Mouse (Mus musculus) kidney, postnatal 36 days (tissue): ENCODE measurements around the gene Utp11.

ENCODE experiments used
- DNase-seq, 2 experiments: peaks; one replicate each; pipeline ENCODE4 v3.0.0; 2021 to 2022; ENCODE audit warnings: mixed read lengths in 2 of 2

The Utp11 gene

DNA sequence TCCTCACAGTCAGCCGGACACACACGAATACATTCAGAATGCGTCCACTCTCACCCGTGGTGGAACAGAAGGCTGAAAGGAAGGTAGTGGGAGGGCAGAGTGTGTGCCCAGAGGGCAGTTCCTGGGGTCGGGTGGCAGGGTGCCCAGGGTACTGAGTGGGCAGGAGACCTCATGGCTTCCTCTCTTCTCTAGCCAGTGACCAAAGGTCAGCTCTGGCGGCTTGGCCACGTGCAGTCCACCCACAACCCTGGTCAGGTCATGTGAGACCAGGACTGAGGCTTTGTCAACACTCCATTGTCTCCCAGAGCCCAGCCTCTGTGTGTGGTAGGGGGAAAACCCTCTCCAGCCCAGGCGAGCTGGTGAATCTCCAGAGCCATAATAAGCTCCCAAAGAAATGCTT is 23.2 kb downstream of the Utp11 start:
- peak; percentile 73 to 81 for DNase-seq

DNA sequence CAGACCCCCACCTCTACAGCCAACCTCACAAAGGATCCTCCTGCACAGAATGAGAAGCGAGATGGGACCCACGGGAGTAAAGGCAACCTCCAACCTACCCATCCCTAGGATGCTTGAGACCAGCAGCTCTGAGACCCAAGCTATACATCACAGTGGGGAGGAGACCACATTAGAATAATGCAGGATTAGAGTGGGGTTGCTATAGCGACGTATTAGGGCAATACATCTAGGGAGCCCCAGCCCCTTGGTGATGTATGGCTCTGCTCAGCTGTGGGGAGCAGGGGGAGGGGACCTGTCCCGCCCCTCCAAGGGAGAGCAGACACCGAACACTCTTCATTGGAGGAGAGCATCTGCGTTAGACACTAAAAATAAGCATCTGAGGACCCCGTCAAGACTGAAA is 25.3 kb downstream of the Utp11 start:
- DNase-seq, result no peak

DNA sequence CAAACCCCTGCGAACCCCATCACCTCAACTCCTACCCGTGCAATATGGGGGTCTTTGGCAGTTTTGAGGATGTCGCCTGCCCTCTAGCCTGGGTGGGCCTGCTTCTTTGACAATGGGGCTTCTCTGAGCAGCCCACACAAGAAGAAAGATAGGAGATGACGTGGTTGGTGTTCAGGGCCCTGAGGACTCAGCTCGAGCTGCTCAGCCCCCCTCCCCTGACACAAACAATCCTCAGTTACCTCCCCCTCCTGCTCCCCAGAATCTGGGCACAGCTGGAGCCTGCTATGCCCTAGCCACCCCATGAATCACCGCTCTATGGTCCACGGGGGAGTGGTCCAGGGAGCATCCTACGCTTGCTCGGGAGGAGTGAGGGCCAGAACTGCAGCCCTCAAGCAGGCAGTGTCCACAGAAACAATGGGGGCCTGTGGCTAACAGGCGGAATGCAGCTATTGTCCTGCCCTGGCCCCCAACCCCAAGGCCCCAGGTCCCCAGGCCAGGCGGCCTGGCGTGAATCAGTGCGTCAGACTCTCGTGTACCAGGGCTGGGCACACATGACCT is 25.8 kb downstream of the Utp11 start:
- DNase-seq, result no peak

DNA sequence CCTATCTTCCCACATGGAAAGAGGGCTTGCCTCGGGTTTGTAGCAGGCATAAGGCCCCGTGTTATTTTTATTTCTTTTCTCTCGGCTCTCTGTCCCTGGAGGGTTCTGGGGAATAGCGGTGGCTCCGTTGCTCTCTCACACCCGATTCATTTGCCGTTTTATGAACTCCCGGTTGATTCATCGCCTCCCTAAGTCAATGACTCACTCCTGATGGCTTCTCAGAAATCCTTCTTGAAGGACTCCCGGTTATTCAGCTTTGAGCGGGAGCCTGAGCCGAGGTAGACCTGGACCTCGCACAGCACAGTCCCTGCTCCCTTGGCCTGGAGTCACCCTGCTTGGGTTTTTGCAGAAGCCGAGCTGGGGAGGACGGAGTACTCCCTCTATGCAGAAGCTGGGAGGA is 28.8 kb downstream of the Utp11 start:
- no peak for DNase-seq

DNA sequence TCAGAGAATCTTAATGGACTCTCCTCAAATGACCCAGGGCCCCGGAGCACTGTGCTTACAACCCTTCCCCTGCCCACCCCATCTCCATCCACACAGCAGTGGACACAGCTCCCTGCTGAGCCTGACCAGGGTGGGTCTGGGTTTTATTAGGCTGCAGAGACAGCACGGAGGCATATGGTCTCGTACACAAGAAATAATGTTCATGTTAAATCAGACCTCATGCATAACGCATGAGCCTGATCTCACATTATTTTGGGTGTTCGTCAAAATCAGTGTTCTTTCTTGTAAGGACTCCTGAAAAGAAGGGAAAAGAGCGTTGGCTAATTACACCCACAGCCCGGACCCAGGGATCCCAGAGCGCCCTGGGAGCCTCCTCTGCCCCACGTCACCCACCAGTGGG is 29.2 kb downstream of the Utp11 start:
- DNase-seq, result no peak

DNA sequence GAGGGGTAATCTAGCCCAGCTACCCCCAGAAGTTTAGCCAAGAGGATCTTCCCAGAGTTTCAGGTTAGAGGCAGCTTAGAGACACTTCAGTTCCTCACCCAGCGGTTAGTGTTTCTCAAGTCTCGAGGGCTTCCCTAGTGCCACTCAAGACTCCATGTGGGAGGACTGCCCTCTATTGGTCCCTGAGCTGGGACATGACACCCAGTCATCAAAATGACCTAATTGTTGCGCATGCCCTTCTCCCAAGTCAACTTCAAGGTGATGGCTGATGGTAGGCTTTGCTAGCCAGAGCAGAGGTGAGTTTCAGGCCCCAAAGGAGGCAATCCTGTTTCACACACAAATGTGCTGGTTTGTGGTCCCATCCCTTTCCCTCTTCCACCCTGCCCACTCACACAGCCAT is 30.4 kb downstream of the Utp11 start:
- peak in 1 of 2 experiments; percentile 36 for DNase-seq

DNA sequence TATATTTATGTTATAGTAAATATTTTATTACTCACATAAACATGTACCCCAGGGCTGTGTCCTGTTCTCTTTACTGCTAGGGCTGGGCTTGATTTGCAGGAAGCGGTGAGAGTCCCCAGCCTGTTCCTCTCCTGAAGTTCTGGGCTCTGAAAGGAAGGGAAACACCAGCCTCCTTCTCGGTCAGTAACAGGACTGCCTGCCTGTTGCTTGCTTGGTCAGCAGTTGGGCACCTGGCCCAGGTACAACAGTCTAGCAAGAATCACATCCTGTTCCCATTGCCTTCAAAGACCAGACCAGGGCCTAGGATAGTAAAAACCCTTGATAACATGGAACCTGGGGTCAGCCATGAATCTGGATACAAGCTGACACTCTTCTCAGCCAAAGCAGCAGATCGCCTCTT is 32.8 kb downstream of the Utp11 start:
- peak in 1 of 2 experiments; percentile 30 for DNase-seq

DNA sequence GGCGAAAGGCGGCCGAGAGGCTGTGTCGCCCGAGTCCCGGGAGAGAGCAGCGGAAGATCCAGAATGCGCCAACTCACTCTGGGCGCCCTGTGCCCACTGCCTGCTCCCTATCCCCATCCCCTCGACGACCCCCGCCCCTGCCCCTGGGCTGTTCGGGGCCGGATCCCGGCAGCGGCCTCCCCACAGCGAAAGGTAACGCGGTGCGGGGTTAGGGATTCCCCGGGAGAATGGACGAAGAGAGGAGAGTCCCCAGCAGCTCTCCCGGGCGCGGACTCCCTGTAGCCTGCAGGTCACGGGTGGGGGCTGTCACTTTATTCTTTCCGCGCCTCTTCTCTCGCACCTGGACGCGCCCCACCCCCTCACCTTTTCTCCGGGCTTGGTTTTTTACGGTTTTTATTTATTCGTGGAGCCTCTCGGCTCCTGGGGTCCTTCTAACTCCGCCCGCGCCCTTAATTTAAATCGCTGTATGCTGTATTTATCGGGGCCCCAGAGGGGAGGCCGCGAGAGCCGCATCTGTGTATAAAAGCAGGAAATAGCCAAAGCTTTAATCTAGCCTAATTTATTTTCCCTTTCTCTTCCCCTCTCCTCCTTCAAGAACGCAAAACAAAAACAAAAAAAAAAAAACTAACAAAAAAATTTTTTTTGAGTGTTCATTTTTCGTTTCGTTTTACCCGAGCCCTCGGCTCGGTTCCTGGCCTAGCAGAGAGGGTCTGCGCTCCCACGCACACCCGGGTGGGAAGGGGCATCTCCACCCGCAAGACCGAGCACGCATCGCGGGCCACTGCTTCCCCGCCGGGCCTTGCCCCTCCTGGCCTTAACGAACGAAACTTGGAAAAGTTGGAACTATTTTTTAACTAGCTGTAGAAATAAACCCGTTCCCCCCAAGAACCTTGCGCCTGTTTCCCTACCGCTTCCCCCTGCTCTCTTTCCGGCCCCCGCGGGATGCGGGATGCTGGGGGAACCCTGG is 33.9 kb downstream of the Utp11 start:
- peak in 1 of 2 experiments; percentile 20 for DNase-seq

DNA sequence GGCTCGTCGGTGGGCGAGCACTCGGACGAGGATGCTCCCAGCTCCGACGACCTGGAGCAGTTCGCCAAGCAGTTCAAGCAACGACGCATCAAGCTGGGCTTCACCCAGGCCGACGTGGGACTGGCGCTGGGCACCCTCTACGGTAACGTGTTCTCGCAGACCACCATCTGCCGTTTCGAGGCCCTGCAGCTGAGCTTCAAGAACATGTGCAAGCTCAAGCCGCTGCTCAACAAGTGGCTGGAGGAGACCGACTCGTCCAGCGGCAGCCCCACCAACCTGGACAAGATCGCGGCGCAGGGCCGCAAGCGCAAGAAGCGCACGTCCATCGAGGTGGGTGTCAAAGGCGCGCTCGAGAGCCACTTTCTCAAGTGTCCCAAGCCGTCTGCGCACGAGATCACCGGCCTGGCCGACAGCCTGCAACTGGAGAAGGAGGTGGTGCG is 35.0 kb downstream of the Utp11 start:
- peak in 1 of 2 experiments; percentile 21 for DNase-seq

DNA sequence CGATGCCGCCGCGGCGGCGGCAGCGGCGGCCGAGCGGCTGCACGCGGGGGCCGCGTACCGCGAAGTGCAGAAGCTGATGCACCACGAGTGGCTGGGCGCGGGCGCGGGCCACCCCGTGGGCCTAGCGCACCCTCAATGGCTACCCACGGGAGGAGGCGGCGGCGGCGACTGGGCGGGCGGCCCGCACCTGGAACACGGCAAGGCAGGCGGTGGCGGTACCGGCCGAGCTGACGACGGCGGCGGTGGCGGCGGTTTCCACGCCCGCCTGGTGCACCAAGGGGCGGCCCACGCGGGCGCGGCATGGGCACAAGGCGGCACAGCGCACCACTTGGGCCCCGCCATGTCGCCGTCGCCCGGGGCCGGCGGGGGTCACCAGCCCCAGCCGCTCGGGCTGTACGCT is 35.6 kb downstream of the Utp11 start:
- DNase-seq, result peak in 1 of 2 experiments; percentile 25

DNA sequence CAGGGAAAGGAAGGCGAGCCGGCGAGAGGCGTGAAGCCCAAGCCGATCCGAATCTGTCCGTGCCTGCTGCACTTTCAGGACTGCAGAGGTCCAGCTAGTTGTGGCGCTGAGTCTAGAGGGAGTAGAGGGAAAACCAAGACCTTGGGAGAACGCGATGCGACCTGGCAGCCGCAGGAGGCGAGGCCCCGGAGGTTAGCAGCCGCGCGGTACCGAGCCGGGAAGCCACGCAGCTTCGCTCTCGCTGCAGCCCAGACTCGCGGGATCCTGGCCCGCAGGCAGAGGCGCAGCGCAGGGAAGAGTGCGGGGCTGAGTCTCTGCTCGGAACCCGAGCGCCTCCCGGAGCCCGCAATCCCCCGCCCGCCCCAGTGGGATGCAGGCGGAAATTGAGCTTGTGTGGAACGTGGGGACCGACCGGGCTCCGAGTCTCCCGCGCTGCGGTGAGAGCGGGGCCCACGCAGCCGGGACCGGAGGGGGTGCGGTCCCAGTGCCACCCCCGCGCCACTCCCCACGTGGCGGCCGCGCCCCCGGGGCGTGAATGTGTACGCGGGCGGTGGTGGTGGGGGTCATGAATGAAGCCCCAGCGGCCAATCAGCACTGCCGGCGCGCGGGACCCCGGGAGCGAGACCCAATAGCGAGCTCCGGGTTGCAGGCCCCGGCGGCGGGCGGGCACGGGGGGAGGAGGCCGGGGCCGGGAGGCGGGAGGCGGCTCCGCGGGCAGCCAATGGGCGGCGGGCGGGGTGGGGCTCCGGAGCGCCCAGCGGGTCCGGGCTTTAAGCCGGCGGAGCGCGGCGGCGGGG is 36.3 kb downstream of the Utp11 start:
- DNase-seq, result peak; percentile 77 to 86

DNA sequence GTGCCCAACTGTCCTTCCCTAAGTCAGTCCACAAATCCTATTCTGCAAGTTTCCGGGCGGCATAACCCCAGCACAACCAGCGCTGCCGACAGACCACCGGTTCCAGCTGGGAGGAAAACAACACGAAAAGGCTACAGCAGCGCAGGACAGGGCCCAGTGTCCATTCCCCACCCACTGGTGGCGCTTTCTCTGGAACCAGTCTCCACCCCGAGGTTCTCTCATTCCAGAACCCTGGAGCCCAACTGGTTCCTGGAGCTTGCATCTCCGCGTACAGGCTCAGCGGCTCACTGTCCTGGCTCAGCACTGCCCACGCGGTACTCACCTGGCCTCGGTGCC is 36.9 kb downstream of the Utp11 start, which contains the start of gene Pou3f1:
Gene Pou3f1 (plus strand): TSS at position 290 of the 336 bp plus-strand sequence.
- no peak for DNase-seq

DNA sequence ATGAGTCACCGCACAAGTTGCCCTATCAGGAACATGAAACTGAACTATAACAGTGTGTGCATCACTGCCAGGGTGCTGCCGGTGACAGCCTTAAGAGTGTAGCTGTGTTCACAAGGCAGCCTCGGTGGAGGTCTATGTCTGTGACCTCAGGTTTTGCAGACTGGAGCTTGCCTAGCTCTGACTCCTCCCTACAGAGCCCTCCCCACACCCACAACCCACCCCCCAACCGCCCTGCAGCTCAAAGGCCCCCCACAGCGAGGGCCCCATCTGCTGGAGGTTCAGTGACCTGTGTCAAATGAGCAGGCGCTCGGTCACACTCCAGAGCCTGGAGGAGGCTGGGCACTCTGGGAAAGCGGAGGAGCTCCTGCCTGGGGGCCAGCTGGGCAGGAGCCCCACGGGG is 40.5 kb downstream of the Utp11 start:
- peak; percentile 60 to 66 for DNase-seq

DNA sequence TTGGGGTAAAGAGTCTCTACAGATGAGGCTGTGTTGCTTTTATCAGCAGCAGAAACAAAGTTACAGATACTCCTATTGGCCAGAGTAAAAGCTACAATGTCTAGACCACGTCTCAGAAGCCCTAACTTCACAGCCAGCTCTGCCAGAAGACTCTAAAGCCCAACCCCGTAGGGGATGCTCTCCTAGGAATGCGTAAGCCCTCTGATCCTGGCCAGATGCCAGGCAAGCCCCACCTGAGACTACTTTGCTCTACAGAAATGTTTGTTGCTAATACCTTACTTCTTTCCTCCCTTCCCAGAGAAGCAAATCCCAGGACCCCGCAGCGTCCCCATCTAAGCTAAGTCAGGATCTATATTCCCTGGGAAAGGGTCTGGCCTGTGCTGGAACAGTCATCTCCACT is 45.5 kb downstream of the Utp11 start:
- no peak for DNase-seq

DNA sequence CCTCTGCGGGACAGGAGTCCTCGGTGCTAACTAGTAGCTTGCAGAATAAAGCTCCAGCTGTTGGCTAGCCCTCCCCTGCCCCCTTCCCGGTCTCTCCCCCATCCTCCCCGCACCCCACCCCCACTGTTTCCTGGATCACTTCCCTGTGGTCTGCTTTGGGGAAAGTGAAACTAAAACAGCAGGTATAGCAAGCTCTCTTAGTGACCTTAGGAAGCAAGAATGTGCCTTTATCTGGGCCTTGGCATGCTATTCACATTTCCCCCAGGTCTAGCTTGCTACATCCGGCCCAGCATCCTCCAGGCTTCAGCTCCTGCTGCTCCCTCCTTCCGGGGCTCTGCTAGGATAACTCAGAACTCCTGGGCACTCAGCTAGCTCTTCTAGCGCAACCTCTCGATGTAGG is 46.8 kb downstream of the Utp11 start:
- peak in 1 of 2 experiments; percentile 31 for DNase-seq

DNA sequence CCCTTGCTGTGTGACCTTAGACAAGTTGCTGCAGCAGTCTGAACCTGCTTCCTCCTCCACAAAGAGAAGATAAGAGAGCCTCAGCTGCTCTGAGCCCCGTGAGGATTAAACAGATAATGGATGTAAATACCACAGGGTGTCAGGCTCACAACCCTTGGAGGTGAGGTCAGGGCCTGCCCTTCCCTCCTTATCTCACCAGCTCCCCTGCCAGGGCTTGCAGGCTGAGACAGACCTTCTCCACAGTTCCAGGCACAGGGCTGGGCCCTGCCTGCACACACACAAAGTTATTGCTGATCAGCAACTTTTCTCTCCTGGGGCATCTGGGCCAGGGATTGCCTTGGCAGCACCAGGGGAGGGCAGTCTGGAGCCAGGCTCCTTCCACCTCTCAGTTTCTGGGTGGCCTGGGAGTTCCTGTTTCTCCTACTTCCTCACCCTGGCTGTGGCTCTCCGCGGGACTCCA is 48.4 kb downstream of the Utp11 start:
- DNase-seq, result peak in 1 of 2 experiments; percentile 47

DNA sequence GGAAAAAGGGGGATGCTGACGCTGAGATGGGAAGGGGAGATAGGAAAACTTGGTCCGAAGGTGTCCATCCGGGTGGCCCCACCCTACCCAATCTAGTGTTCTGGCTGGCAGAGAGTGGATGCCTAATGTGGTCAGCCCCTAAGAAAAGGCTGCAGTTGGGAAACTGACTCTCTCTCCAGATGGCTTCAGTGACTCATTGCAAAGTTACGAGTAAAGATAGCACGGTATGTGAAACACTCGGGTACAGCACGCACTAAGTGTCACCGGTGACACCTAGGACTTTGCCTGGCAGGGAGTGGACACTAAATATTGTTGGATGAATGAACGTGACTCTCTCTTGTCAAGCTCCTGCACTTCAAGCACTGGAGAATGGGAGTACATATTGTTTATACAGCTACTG is 49.5 kb downstream of the Utp11 start:
- DNase-seq, result no peak

DNA sequence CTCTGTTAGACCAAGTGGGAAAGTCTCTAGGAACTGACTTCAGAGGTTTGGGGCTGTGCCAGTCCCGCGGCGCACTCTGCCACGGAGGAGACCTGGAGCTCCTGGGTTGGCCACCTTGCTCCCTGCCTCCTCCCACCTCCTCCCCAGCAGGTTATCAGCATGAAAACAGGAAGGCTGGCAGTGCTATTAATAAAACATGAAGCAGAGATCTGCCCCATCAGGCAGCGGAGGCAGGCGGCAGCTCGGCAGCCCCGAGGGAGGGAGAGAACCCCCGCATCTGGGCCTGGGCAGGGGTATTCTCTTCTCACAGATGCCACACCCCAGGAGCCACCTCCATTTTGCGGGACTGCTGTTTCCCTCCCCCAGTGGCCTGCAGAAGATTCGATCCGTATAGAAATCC is 53.7 kb downstream of the Utp11 start:
- no peak for DNase-seq

DNA sequence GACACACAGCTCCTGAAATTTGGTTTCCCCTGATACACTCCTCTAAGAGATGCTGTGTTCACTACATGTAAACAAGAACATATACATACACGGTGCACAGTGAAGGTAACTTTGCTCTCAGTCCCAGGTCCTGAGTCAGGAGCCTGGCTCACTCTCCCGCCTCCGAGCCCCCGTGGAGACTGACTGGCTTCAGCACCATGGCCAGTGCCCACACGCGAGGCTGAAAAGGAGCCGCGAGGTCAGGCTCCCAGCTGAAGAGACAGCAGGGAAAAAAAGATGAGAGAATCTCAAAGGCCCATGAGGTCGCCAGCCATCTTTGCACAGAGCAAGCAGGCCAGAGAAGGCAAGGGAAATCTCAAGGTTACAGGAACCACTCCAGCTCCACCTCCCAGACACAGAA is 60.1 kb downstream of the Utp11 start:
- peak; percentile 16 to 80 for DNase-seq

DNA sequence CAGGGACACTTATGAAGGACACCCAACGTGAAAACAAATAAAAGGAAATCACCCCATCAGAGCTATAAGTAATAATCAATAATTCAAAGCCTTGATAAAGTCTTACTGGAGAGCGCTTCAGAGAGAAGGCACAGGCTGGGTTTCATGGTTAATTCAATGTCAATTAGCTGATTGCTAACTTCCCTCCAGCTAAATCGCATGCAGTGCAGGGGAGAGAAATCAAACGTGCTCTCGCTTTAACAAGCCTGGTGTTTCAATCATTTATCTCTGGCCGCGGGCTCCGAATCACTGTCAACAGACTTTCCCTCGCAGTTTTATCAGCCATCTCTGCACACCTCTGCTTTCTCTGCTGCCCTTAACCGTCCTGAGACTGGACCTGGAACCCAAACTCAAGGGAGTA is 60.5 kb downstream of the Utp11 start:
- DNase-seq, result no peak

DNA sequence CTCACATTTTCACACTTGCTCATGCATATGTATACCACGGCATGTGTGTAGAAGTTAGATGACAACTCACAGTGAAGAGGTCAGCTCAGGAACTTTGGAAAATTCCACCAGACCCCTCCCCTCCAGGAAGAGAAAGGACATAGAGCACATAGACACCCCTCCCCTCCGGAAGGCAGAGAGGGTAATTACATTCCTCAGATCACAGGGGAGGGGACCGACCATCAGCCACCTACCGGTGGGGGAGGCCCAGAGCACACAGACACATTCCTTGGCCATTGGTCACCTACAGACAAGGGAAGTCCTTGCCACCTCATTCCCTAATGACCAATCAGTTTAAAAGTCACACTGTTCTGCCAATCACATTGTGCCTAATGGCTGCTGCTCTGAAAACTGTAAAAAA is 61.9 kb downstream of the Utp11 start:
- DNase-seq, result no peak
